Mouse (Mus musculus) heart, adult 11 months (tissue): ENCODE measurements at regions not wholly inside any gene's neighbourhood (a gene's known extent, or its start where the extent isn't known, plus 50 kb on each side); places are given as distances from the start of the nearest gene placed in this dataset.

Experiments
- DNase-seq: peaks from one replicate; pipeline ENCODE4 v3.0.0; 2022

DNA sequence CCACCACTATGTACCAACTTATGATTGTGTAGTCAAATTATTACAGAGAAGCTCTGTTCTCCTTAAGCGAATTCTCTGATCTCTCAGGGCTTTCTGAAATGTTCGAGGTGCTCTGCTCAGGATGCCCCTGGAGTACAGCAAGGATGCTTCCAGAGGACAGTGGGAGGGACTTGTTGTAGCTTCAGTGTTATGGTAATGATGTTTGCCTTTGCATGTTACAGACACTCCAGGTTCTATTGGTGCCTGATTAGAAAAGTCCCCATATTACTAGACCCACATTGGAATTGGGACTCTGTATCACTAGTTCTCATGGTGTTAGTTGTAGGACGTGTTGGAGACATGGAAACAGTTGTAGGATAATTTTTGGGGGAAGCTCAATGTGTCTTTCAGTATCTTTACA is 96.0 kb downstream of the Epdr1 start:
- DNase-seq, result no peak

DNA sequence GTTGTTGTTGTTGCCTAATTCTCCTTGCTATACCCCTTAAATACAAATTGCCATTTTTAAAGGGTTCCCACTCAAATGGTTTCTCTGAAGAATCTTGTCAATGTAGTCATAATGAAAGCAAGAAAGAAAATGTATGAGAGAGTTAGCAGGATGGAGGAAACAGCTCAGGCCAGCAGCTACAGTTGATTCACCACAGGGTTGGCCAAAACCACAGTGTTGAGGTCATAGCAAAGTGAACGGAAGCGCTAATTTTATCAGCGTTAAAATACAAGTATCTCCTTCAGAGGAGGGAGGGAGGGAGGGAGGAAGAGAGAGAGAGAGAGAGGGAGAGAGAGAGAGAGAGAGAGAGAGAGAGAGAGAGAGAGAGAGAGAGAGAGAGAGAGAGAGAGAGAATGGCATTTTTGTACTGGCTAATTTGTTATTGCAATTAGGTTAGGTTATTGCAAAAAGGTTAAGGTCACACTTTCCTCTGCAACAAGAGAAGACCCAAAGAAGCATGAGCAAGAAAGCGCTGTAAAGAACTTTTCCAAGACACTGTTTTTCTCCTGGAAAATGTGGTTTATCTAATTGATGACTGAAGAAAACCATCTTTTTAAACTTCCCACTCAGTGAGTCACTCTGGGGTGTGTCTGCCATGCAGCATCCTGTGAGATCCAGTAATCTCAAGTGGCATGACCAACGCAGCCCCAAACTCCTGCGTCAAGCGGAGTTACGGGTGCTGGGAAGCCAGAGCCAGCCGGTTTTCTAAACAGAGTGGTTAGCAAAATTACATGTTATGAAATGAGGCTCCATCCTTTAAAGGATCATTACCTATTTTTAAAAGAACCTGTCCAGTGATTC is 101.6 kb downstream of the Epdr1 start:
- no peak for DNase-seq

DNA sequence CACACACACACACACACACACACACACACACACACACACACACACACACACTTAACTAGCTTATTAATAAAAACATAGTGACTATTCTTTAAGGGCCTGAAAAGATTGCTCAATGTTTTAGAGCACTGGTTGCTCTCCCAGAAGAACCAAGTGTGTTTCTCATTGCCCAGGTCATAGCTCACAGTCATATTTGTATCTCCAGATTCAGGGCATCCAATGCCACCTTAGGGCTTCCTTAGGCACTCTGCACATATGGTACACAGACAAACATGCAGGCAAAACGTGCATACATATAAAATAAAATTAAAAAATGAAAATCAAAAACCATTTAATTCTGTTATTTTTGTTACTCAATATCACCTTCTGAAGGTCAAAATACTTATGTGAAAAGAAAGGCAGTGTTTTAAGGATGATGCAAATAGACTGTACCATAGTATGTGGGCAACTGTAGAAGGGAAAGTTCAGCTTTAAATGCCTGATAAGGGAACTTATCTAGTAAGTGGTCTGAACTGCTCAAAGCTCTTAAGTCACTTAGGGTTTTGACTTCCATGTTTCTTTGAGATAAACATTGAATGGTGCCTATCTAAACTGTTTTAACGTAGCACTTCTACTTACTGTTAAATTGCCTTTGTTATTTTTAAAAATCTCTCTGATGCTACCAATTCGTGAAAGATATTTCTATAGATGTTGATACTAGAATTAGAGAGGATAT is 104.7 kb downstream of the Epdr1 start:
- DNase-seq, result no peak

DNA sequence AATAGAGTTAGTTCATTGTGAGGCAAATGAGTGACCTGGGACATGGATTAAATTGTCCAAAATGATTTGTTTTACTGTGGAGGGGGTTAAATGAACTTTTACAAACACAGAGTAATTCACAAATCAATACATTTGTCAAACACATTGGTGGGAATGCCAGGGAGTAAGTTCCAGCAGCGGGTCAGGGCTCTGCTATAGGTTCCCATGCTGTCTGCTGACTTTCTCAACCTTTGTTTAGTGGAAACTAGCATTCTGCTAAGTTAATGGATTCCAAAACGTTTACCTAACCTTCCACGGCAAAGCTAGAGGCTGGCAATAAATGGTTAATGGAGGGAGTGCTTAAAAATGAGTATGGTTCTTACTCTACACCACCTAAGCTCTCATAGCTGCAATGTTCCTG is 110.9 kb upstream of the Stard3nl start:
- no peak for DNase-seq

DNA sequence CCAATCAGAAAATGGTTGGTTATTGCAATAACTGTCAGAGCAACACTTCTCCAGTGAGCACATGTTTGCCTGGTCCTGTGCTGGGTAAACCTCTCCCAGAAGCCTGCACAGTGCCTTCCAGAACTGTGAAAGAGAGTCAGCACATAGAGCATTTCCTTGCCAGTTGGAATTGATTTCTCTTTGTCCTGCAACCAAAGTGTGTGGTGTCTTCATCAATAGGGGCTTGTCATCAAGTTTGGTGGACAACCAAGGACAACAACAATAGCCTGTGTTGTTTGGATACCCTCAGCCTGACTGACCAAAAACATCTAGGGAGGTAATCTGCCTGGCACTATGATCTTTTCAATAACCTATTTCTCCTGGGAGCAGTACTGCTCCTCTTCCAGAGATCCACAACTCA is 108.6 kb upstream of the Stard3nl start:
- DNase-seq, result no peak

DNA sequence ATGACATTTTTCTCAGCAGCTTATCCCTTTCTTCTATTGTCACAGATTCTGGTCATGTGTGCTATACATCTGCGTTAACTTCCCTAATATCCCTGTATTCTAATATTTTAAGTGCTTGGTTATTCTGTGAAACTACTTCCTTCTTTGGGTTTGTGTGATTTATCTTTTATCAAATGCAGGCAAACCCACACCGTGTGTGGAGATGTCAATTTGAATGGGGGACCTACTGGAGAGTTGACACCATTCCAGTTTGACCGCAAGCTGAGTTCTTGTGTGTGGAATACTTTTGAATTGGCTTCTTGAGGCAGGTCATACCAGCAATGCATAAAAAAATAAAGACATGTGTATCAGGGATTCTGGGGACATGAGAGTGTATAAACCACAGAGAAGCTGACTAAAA is 86.6 kb upstream of the Stard3nl start:
- DNase-seq, result no peak

DNA sequence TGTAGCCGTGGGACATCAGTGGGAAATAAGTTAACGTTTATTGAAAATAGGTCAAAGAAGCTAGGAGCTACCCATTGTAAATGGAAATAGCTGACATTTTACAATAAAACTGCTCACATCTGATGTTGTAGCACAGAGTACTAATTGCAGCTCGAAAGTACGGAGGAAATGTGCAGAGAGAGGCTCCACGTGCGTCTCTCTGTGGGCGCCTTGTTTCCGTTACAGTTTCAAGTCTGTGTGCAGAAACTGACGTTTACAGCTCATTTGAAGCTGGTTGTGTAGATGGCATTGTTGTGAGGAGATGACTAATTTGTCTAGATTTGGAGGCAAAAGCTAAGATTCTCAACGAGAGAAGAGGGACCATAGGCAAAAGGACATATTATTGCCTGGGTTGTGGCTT is 78.4 kb upstream of the Stard3nl start:
- DNase-seq, result no peak

DNA sequence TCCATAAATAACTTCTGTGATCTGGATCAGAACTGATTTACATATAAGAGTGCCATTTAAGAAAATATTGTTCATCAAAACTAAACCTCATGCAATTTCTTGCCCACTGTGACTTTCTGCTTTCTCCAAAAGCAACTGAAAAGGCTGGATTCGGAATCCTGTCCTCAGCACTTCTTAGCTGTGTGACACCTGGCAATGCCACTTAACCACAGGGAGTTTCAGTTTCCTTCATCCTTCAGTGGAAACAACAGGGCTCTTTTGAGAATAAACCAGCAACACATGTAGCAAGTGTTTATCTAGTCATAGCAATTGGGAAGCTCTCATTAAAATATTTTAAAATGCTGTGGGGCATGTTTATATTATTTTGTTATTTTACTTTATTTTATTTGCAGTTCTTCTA is 75.1 kb upstream of the Stard3nl start:
- no peak for DNase-seq

DNA sequence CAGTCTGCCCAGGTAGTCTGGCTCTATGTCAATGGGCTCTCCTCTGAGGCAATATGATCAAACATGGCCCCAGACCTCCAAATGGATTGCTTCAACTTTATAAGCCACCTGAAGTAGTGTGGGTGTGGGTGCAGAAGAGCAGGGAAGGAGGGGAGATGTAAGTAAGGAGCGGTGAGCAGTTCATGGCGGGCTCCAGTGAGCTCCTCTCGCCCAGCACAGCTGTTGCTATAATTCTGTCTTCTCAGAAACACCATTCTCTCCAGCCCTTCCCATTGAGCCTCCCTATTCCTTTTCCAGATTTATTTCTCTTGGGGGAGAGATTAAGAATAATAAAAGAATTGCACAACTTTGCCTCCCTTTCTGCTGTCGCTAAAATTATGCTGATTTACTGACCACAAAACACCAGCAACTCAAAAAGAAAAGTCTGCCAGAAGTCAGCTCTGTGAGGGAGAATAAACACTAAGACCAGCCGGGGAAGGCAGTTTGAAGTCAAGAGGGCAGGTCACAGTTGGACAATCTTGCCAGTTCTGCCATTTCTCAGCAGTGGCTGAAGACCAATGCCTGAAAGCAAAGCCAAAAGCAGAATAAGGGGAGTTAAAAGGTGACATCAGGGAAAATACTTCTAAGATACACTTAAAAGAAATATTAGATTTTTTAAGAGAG is 71.3 kb upstream of the Stard3nl start:
- DNase-seq, result peak; percentile 80

DNA sequence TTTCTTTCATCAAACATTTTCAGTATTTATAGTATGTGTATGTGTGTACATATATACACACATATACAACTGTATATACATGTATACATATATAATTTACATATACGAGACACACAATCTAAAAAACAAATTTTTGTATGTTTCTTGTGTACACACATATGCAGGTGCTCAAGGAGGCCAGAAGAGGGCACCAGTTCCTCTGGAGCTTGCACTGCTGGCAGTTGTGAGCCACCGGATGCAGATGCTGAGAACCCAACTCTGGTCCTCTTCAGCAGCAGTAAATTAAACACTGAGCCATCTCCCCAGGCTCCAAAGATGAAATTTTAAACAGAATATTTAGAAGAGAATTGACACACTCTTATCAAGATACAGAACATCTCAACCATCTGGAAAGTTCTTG is 67.4 kb upstream of the Stard3nl start:
- no peak for DNase-seq

DNA sequence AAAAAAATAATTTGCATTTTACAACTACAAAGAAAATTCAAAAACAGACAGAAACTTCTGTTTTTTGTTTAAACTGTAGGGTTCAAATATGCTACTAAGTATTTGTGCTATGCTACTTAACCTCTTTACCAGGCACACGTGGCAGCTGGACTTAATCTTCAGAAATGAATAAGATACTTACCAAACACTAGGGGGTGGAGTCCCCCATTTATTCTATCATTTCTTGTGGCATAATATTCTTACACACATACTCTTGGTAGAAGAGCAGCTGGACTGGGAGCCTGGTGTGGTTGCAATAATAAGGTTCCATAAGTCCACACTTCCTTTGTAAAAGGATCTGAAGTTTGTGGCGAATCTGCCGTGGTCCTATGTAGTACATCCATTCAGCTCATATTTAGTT is 53.8 kb upstream of the Stard3nl start:
- peak; percentile 16 for DNase-seq
